Mouse (Mus musculus) intestine, postnatal 0 days (tissue): ENCODE results near the gene Cpsf6. TPM values are rescaled to one million over a fixed set of nuclear protein-coding genes. Genes with fewer than 3 reads are reported as not detected.

Experiments used
- ATAC-seq: fragments of 200-750 bp; cut with Nextera tagmentation; 2 replicates; pipeline ENCODE4 v1.8.0; 2017; ENCODE audit warnings: mild to moderate bottlenecking, moderate TSS enrichment, moderate library complexity
- H3K27ac ChIP-seq: fragments of 300-500 bp; sonication (generic); 2 replicates; pipeline ENCODE4 v1.5.1; 2014; ENCODE audit warnings: mild to moderate bottlenecking, low read depth, low read length, moderate library complexity
- H3K27me3 ChIP-seq: fragments of 300-500 bp; sonication (generic); replicated peaks from 2 replicates; pipeline ENCODE4 v1.6.1; 2014; ENCODE audit warnings: low read length, mixed read lengths; ENCODE audit not compliant: control insufficient read depth, insufficient read depth
- H3K36me3 ChIP-seq: fragments of 300-500 bp; sonication (generic); 2 replicates; pipeline ENCODE4 v1.6.1; 2014; ENCODE audit warnings: mild to moderate bottlenecking, moderate library complexity; ENCODE audit not compliant: control insufficient read depth, insufficient read depth
- H3K4me1 ChIP-seq: fragments of 300-500 bp; sonication (generic); replicated peaks from 2 replicates; pipeline ENCODE4 v1.6.1; 2014; ENCODE audit warnings: antibody characterized with exemption, low read length, mixed read lengths; ENCODE audit not compliant: control insufficient read depth, insufficient read depth
- H3K4me2 ChIP-seq: fragments of 300-500 bp; sonication (generic); replicated peaks from 2 replicates; pipeline ENCODE4 v1.6.1; 2014; ENCODE audit warnings: low read depth, mild to moderate bottlenecking, moderate library complexity
- H3K4me3 ChIP-seq: fragments of 300-500 bp; sonication (generic); 2 replicates; pipeline ENCODE4 v1.5.1; 2014; ENCODE audit warnings: low read depth, low read length
- H3K9ac ChIP-seq: fragments of 300-500 bp; sonication (generic); 2 replicates; pipeline ENCODE4 v1.6.1; 2014; ENCODE audit warnings: mild to moderate bottlenecking, low read depth, low read length
- H3K9me3 ChIP-seq: fragments of 300-500 bp; sonication (generic); 2 replicates; pipeline ENCODE4 v1.6.1; 2016; ENCODE audit warnings: mixed run types; ENCODE audit not compliant: control insufficient read depth
- CTCF ChIP-seq: sonication (generic); IDR thresholded peaks from 2 replicates; pipeline ENCODE4 v1.5.1; 2016; ENCODE audit warnings: low read depth, mild to moderate bottlenecking, control low read depth, antibody characterized with exemption, moderate library complexity
- whole genome bisulfite sequencing: fragments of 180-500 bp; shearing (Covaris S2); extraction: QIAGEN DNeasy Blood & Tissue Kit; methylation state at CpG from one replicate; pipeline ENCODE4 v1.1.7; 2014; 5-methylcytosine and 5-hydroxymethylcytosine counted together
- polyA plus RNA-seq: library from polyadenylated mRNA; unstranded; fragments of >200 nt; fragmentation: Nextera tagmentation; extraction: Ambion mirVana; gene quantifications from 2 replicates; pipeline ENCODE4 v1.2.1, GENCODE M21; 2015

Gene Cpsf6
- polyA plus RNA-seq, 1 experiment from 2014 or later: 41.2 TPM

DNA sequence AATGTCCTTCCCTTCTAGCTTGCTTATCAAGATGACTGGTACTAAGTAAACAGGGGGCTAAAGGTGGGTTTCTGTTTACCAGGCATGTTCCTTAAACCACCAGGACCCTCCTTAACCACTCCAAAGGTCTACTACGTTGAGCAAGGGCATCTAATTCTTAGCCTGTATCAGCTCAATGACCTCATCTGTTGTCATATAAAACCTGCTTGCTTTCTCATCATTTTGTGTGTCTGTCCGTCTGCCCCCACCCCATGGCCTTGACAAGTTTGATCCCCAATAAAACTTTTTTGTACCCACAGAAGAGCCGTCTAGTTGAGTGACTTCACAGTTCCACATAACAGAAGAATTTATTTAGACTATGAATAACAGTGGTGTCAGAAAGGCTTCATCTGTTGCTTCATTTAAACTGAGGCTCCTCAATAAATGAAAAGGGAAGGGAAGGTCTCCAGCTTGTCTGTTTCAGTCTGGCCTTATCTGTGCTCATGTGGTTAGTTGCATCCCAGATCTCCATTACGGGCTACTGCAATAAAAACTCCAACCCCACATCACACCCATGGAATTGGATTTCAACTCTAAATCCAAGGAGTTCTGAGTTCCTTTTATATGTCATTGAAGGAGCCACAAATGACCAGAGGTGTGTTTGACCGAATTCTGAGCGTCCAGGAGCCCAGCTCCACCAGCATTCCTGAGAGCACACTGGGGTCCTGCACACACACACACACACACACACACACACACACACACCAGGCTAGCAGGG, 25.9 kb upstream of the Cpsf6 start:
- WGBS: 64% methylated on average over 6 of the region's 6 CpGs
- H3K4me1 ChIP-seq: no peaks in the 10 kb centered on the region
- no peaks in the 10 kb centered on the region for H3K27me3 ChIP-seq
- H3K4me2 ChIP-seq: no peak overlapping the region
- H3K27ac ChIP-seq: no peak overlapping the region
- H3K9me3 ChIP-seq: no peaks in the 10 kb centered on the region
- no peaks in the 10 kb centered on the region for H3K36me3 ChIP-seq
- TF ChIP-seq CTCF: no peak
- H3K4me3 ChIP-seq: no peak overlapping the region
- ATAC-seq: no peak
- no peak overlapping the region for H3K9ac ChIP-seq

DNA sequence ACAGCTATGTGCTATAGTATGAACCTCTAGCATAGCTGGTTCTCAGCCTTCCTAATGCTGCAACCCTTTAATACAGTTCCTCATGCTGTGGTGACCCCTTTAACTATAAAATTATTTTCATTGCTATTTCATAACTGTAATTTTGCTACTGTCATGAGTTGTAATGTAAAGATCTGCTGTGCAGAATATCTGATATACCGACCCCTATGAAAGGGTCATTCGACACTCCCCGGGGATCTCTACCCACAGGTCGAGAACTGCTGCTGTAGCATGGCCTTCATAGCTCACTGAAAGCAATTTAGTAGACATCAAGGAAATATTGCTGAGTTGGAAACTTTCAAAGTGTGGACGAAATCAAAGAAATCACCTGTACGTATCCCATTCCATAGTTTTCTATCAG, 24.6 kb upstream of the Cpsf6 start:
- H3K9ac ChIP-seq: no peak overlapping the region
- H3K27me3 ChIP-seq: no peaks in the 10 kb centered on the region
- no peak for ATAC-seq
- H3K9me3 ChIP-seq: no peaks in the 10 kb centered on the region
- WGBS: 90% methylated on average over 6 of the region's 6 CpGs
- no peak overlapping the region for H3K4me3 ChIP-seq
- H3K4me2 ChIP-seq: no peak overlapping the region
- H3K27ac ChIP-seq: no peak overlapping the region
- H3K4me1 ChIP-seq: no peaks in the 10 kb centered on the region
- TF ChIP-seq CTCF: no peak
- no peaks in the 10 kb centered on the region for H3K36me3 ChIP-seq

DNA sequence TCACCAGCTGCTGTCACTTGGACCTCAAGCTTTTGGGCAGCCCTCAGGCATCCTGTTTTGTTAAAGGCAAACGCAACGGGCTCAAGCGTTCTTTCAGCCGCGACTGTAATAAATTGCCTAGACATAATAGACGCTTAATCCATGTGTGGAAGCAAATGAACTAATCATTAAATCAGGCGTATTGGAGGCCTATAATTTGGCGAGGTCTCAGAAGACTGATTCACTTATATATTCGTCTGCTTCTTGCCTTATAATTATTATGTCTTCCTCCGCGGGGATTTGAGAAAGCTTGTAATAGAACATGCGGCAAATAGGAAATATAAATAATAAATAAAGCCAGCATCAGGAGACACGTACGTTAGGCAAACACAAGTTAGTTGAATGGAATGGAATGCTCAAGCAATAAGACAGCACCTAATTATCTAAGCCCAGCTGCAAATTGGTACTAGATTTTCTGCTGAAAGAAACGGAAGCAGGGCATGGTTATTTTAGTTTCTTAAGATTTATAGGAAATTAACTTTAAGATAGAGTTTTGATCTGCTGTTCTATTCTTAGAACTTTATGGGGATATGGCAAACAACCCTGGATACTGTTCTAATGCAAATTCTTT, 23.6 kb upstream of the Cpsf6 start:
- no peaks in the 10 kb centered on the region for H3K36me3 ChIP-seq
- 83% methylated on average over 15 of the region's 15 CpGs for WGBS
- no peak overlapping the region for H3K4me2 ChIP-seq
- ATAC-seq: no peak
- H3K4me3 ChIP-seq: no peak overlapping the region
- no peak overlapping the region for H3K9ac ChIP-seq
- H3K27me3 ChIP-seq: no peaks in the 10 kb centered on the region
- H3K4me1 ChIP-seq: no peaks in the 10 kb centered on the region
- H3K9me3 ChIP-seq: no peaks in the 10 kb centered on the region
- no peak overlapping the region for H3K27ac ChIP-seq
- TF ChIP-seq CTCF: no peak

DNA sequence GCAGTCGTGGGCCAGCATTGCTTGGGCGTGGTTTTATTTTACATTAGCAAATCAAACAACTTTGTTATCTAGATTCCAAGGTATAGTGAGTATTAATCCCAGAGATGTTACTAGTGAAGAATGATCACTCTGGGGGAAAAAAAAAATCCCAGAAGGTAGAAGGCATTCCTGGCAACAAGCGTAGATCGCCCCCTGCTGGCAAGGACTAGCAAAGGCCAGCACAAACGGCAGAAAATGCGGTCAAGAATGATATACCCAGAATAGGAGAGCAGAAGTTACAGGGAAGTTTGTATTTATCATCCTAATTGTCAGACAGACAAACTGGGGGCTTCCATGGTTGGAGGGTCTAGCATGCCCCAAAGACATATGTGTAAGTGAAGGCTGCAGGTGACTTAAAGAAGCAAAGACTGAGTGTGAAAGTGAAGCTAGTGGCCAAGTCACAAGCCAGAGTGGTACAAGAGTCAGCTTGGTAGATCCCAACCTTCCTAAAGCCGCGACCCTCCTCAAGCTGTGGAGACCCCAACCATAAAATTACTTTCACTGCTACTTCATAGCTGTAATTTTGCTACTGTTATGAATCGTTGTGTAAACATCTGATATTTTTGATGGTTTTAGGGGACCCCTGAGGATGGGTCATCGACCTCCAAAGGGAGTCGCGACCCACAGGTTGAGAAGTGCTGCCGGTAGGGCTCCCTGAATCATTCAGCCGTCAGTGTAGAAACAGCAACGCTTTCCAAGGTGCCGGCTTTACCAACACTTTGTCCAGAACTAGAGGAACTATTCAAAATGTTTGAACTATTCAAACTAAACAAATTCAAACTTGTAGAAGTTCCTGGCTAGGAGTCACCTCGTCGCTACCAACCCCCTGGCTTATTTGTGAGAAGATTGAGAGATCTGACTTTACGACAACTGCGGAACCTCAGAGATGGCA, 22.9 kb upstream of the Cpsf6 start:
- Histone ChIP-seq H3K27me3 (no peaks in the 10 kb centered on the region), H3K4me2 (no peak overlapping the region), H3K27ac (no peak overlapping the region), H3K4me1 (no peaks in the 10 kb centered on the region), H3K9ac (no peak overlapping the region), H3K36me3 (no peaks in the 10 kb centered on the region), H3K9me3 (no peaks in the 10 kb centered on the region), H3K4me3 (no peak overlapping the region)
- ATAC-seq: no peak
- peak; percentile 82 for TF ChIP-seq CTCF
- 70% methylated on average over 20 of the region's 20 CpGs for WGBS

DNA sequence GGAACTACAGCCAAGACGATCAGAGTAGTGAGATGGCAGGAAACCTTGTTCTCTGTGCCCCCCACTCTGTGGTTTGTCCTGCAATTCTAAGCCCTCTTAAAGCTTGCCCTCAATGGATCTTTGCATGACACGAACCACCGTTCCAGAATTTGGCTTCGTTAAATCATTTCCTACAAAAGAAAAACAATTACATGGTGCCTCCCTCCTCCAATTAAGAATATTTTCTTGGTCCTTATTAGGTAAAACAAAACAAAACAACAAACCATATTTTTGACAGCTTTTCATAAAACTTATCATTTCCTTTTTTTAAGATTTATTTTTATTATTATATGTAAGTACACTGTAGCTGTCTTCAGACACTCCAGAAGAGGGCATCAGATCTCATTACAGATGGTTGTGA, 21.5 kb upstream of the Cpsf6 start:
- ATAC-seq: no peak
- Histone ChIP-seq H3K4me1 (no peaks in the 10 kb centered on the region), H3K4me2 (no peak overlapping the region), H3K4me3 (no peak overlapping the region), H3K9ac (no peak overlapping the region), H3K9me3 (no peaks in the 10 kb centered on the region), H3K36me3 (no peaks in the 10 kb centered on the region), H3K27me3 (no peaks in the 10 kb centered on the region), H3K27ac (no peak overlapping the region)
- no peak for TF ChIP-seq CTCF
- 86% methylated on average over 4 of the region's 4 CpGs for WGBS

DNA sequence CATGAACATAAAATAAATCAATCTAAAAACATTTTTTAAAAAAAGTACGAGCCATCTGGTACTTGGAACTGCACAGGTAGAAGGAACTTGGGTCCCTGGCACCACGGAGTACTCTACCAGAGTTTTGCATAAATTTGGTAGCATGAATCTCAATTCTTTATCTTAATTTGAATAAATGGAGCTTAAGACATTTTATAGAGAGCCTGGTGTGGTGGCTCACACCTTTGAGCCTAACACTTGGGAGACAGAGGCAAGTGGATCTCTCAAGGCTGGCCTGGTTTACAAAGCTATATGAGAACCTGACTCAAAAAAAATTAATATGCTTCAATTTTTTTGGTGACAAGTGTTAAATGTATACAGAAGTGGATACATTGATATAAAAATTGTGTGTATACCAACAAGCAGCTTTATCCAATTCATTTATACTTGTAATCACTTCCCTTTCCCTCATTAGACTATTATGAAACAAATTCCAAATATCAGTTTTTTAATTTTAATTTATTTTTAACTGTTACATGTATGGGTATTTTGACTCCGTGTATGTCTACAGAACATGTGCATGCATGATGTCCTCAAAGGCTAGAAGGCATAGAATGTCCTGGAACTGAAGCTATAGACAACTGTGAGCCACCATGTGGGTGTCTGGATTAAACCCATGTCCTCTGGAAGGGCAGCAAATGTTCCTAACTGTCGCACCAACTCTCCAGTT, 20.6 kb upstream of the Cpsf6 start:
- Histone ChIP-seq H3K4me3 (no peak overlapping the region), H3K4me1 (no peaks in the 10 kb centered on the region), H3K27me3 (no peaks in the 10 kb centered on the region), H3K9ac (no peak overlapping the region), H3K36me3 (no peaks in the 10 kb centered on the region), H3K4me2 (no peak overlapping the region), H3K9me3 (no peaks in the 10 kb centered on the region), H3K27ac (no peak overlapping the region)
- no peak for TF ChIP-seq CTCF
- WGBS: 82% methylated on average over 4 of the region's 4 CpGs
- ATAC-seq: no peak
